Mouse (Mus musculus) MEL (cell line): Measurements from ENCODE around the gene Gabbr2.

Experiments
- CTCF ChIP-seq, 3 experiments: IDR thresholded peaks in 2 of 3; conservative IDR thresholded peaks in 1 of 3; 2 replicates each; pipeline ENCODE4 v1.5.1; 2011 to 2012; ENCODE audit warnings: low read length in 3 of 3, low read depth in 2 of 3, mild to moderate bottlenecking in 2 of 3, improper control_type of control experiment in 1 of 3, inconsistent platforms in 1 of 3, mixed read lengths in 1 of 3, moderate library complexity in 1 of 3; ENCODE audit not compliant: control insufficient read depth in 1 of 3, insufficient read depth in 1 of 3, poor library complexity in 1 of 3, severe bottlenecking in 1 of 3
- ELF1 ChIP-seq: IDR thresholded peaks from 2 replicates; pipeline ENCODE4 v1.6.1; 2014; ENCODE audit warnings: low read depth, mild to moderate bottlenecking, inconsistent platforms, low read length, improper control_type of control experiment, moderate library complexity
- EP300 ChIP-seq, 2 experiments: IDR thresholded peaks; 2 replicates each; pipeline ENCODE4 v1.6.1; 2011; ENCODE audit warnings: improper control_type of control experiment in 2 of 2, low read length in 2 of 2, low read depth in 1 of 2, mild to moderate bottlenecking in 1 of 2
- GABPA ChIP-seq: IDR thresholded peaks from 2 replicates; pipeline ENCODE4 v1.6.1; 2012; ENCODE audit warnings: low read depth, mild to moderate bottlenecking, inconsistent platforms, low read length, improper control_type of control experiment, moderate library complexity
- JUND ChIP-seq: IDR thresholded peaks from 2 replicates; pipeline ENCODE4 v1.6.1; 2011; ENCODE audit warnings: low read depth, mild to moderate bottlenecking, improper control_type of control experiment, low read length
- MAZ ChIP-seq: IDR thresholded peaks from 2 replicates; pipeline ENCODE4 v1.6.1; 2012; ENCODE audit warnings: low read depth, mild to moderate bottlenecking, inconsistent platforms, low read length, improper control_type of control experiment
- MEF2A ChIP-seq: IDR thresholded peaks from 2 replicates; pipeline ENCODE4 v1.6.1; 2014; ENCODE audit warnings: low read depth, mild to moderate bottlenecking, inconsistent platforms, low read length, improper control_type of control experiment; ENCODE audit not compliant: poor library complexity, insufficient replicate concordance, severe bottlenecking; ENCODE audit errors: extremely low read depth
- NRF1 ChIP-seq: IDR thresholded peaks from 2 replicates; pipeline ENCODE4 v1.6.1; 2014; ENCODE audit warnings: low read depth, mild to moderate bottlenecking, inconsistent platforms, low read length, improper control_type of control experiment, moderate library complexity; ENCODE audit not compliant: poor library complexity, insufficient read depth, severe bottlenecking
- POLR2A ChIP-seq, 2 experiments: IDR thresholded peaks; 2 replicates each; pipeline ENCODE4 v1.6.1; 2011 to 2012; ENCODE audit warnings: low read length in 2 of 2, mild to moderate bottlenecking in 2 of 2, control low read depth in 1 of 2, improper control_type of control experiment in 1 of 2, low read depth in 1 of 2, moderate library complexity in 1 of 2; ENCODE audit not compliant: control insufficient read depth in 1 of 2, insufficient read depth in 1 of 2, poor library complexity in 1 of 2
- POLR2AphosphoS2 ChIP-seq: IDR thresholded peaks from 2 replicates; pipeline ENCODE4 v1.6.1; 2011; ENCODE audit warnings: low read length, improper control_type of control experiment

DNA sequence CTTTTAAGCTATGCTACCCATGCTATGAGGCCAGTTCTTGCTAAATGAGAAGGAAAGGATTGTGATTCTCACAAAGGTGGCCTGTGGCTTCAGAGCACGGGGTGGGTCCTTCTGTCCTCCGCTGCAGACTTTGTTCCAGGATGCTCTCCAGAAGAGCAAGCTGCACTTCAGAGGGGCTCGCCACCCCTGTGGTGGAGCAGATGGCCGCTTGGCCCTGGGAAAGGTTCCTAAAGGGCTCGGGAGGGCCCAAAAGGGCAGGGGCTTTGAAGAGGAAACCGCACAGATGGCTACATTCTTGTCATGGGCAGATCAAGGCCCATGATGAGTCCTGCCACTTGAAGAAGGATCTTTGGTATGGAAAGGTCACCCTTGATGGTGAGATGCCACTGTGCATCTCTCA is 151.5 kb downstream of the Gabbr2 start:
- TF ChIP-seq EP300 (IDR thresholded peaks at IDR 0.05; ENCODE audit: low read depth in 1 of 2, low read length in 2 of 2), result no peak
- TF ChIP-seq GABPA, result no peak
- no peak for TF ChIP-seq ELF1
- TF ChIP-seq CTCF (IDR thresholded peaks at IDR 0.05 in 2 of 3, conservative IDR thresholded peaks at IDR 0.05 in 1 of 3; ENCODE audit: control insufficient read depth in 1 of 3, insufficient read depth in 1 of 3, low read depth in 2 of 3, low read length in 3 of 3, poor library complexity in 1 of 3, severe bottlenecking in 1 of 3), result no peak
- no peak for TF ChIP-seq JUND
- no peak for TF ChIP-seq POLR2A (IDR thresholded peaks at IDR 0.05; ENCODE audit: control insufficient read depth in 1 of 2, insufficient read depth in 1 of 2, low read depth in 1 of 2, low read length in 2 of 2, poor library complexity in 1 of 2)
- no peak for TF ChIP-seq MEF2A
- TF ChIP-seq NRF1, result no peak
- no peak for TF ChIP-seq POLR2AphosphoS2
- no peak for TF ChIP-seq MAZ
